Mouse (Mus musculus) spleen, adult 2 months (tissue): Measurements from ENCODE around the gene Ddc. TPM values are rescaled to one million over a fixed set of nuclear protein-coding genes. Genes with fewer than 3 reads are reported as not detected.

Source experiments
- DNase-seq, 2 experiments: peaks; one replicate each; pipeline versions ENCODE4 v3.0.0 to v3.0.0-alpha.2; 2012 to 2021; ENCODE audit warnings: low spot score in 2 of 2, low read depth in 1 of 2
- H3K27ac ChIP-seq: fragments of 200-500 bp; 2 replicates; pipeline ENCODE4 v1.5.1; 2012; ENCODE audit warnings: low read length, inconsistent platforms; ENCODE audit not compliant: insufficient read depth
- H3K27me3 ChIP-seq: fragments of 200-500 bp; 2 replicates; pipeline ENCODE4 v1.6.1; 2012; ENCODE audit warnings: mild to moderate bottlenecking, moderate library complexity, low read length, inconsistent platforms; ENCODE audit not compliant: control insufficient read depth, insufficient read depth
- H3K36me3 ChIP-seq: fragments of 200-500 bp; 2 replicates; pipeline ENCODE4 v1.6.1; 2012; ENCODE audit warnings: mild to moderate bottlenecking, low read length, inconsistent platforms; ENCODE audit not compliant: control insufficient read depth, insufficient read depth
- H3K4me1 ChIP-seq: fragments of 200-500 bp; 2 replicates; pipeline ENCODE4 v1.6.1; 2011; ENCODE audit warnings: inconsistent platforms; ENCODE audit not compliant: control insufficient read depth, insufficient read depth, insufficient read length
- H3K4me3 ChIP-seq: fragments of 200-500 bp; 2 replicates; pipeline ENCODE4 v1.5.1; 2011; ENCODE audit warnings: mild to moderate bottlenecking, inconsistent platforms; ENCODE audit not compliant: insufficient read depth, insufficient read length; ENCODE audit errors: extremely low read depth
- CTCF ChIP-seq: fragments of 200-500 bp; IDR thresholded peaks from 2 replicates; pipeline ENCODE4 v1.5.1; 2011; ENCODE audit warnings: mild to moderate bottlenecking, inconsistent platforms; ENCODE audit not compliant: insufficient read depth, insufficient read length, insufficient replicate concordance; ENCODE audit errors: extremely low read depth
- POLR2A ChIP-seq: fragments of 200-500 bp; IDR thresholded peaks from 2 replicates; pipeline ENCODE4 v1.6.1; 2011; ENCODE audit warnings: low read depth, low read length, inconsistent platforms
- WGBS: fragments of 180-500 bp; shearing (Covaris S2); methylation state at CpG from one replicate; pipeline ENCODE4 v1.1.7; 2018; 5-methylcytosine and 5-hydroxymethylcytosine counted together
- polyA plus RNA-seq: library from polyadenylated mRNA; depleted of rRNA; stranded (reverse); fragments of >200 nt; gene quantifications from 2 replicates; pipeline ENCODE4 v1.2.3, GENCODE M21; 2012

The Ddc gene
- polyA plus RNA-seq, 1 experiment: 0.35 TPM

- TF ChIP-seq POLR2A (no peak), CTCF (no peak)
Observed at GRCm38 (mm10) chr11:11891832-11892231, 6.1 kb downstream of the Ddc start.

GRCm38 (mm10) chr11:11890139-11890741, 7.7 kb downstream of the Ddc start:
- DNase-seq: no peak
- no peak overlapping the region for H3K27ac ChIP-seq
- 87% methylated on average over 10 of the region's 10 CpGs for WGBS
- no peaks in the 10 kb centered on the region for H3K36me3 ChIP-seq
- H3K4me1 ChIP-seq: peaks cover 3% of the 10 kb centered on the region; the same call in 1 of the 2 replicates
- TF ChIP-seq CTCF (no peak), POLR2A (no peak)
- H3K27me3 ChIP-seq: no peaks in the 10 kb centered on the region
- no peak overlapping the region for H3K4me3 ChIP-seq

More at GRCm38 (mm10) chr11:11891832-11892231, 6.1 kb downstream of the Ddc start:
- Histone ChIP-seq H3K4me1 (peaks cover 3% of the 10 kb centered on the region; the same call in 1 of the 2 replicates), H3K36me3 (no peaks in the 10 kb centered on the region), H3K27me3 (no peaks in the 10 kb centered on the region), H3K4me3 (no peak overlapping the region), H3K27ac (no peak overlapping the region)
- no peak for DNase-seq

DNA sequence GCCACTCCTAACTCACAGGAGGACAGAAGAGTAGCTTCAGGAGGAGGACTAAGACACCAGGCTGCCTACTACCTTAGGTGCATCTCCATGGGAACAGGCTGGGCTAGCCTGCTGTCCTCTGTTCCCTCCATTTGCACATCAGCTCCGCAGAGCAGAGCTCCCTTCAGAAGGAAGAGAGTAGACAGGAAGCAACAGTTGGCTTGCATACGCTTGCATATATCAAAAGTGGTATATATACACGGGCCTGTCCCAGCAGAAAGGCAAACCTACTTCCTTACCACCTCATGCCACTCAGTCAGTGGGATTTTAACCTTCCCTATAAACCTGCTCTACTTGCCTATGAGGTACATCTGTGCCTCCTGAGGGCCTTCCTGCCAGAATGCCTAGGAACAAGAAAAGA, 9.2 kb downstream of the Ddc start:
- no peak for DNase-seq
- Histone ChIP-seq H3K27me3 (no peaks in the 10 kb centered on the region), H3K27ac (no peak overlapping the region), H3K36me3 (no peaks in the 10 kb centered on the region), H3K4me1 (peaks cover 3% of the 10 kb centered on the region; the same call in 1 of the 2 replicates), H3K4me3 (no peak overlapping the region)
- no peak for TF ChIP-seq POLR2A
- TF ChIP-seq CTCF: no peak
- WGBS: 13% methylated on average over 3 of the region's 3 CpGs

DNA sequence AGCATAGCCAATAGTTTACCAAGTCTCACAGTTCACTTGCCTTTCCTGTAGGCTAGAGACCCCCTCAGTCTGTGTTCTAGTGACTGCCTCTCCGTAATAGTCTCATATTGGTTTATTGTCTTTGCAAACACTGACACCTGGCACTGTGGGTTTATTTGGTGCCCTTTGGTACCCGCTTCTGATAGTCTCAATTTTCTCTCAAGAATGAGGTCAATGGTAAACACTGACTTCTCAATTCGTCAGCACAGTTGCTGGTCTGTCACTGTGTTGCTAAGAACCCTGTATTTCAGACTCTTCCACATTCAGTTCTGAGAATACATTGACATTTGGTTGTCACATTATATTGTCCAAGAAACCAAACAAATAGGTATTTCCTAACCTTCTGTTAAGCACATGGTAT, 9.9 kb downstream of the Ddc start:
- no peaks in the 10 kb centered on the region for H3K27me3 ChIP-seq
- peaks cover 3% of the 10 kb centered on the region; the same call in 1 of the 2 replicates for H3K4me1 ChIP-seq
- 85% methylated on average over 3 of the region's 3 CpGs for WGBS
- DNase-seq: no peak
- H3K27ac ChIP-seq: no peak overlapping the region
- no peaks in the 10 kb centered on the region for H3K36me3 ChIP-seq
- no peak overlapping the region for H3K4me3 ChIP-seq
- TF ChIP-seq CTCF: no peak
- no peak for TF ChIP-seq POLR2A

GRCm38 (mm10) chr11:11886403-11886998, 11.4 kb downstream of the Ddc start:
- no peaks in the 10 kb centered on the region for H3K36me3 ChIP-seq
- H3K4me1 ChIP-seq: peaks cover 3% of the 10 kb centered on the region; the same call in 1 of the 2 replicates
- 27% methylated on average over 4 of the region's 4 CpGs for WGBS
- no peak overlapping the region for H3K4me3 ChIP-seq
- TF ChIP-seq CTCF: no peak
- no peak for TF ChIP-seq POLR2A
- no peak for DNase-seq
- no peaks in the 10 kb centered on the region for H3K27me3 ChIP-seq
- H3K27ac ChIP-seq: no peak overlapping the region

DNA sequence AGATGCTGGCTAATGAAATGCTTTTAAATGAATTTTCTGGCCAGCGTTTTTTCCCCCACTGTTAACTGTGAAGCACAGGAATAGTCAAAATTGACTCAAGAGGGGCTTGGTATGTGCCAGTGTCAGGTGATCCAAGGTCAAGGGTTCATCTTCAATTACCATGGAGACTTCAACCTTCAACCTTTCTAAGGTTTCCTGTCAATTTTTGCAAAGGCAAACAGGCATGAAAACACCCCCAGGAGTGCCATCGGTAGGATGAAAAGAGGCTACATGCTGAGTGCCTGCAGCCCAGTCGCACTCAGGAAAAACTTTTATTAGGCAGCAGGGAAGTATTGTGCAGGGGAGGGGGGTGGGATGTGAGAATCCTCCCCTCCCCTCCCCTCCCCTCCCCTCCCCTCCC, 12.0 kb downstream of the Ddc start:
- Histone ChIP-seq H3K4me1 (peaks cover 3% of the 10 kb centered on the region; the same call in 1 of the 2 replicates), H3K4me3 (no peak overlapping the region), H3K27ac (no peak overlapping the region), H3K27me3 (no peaks in the 10 kb centered on the region), H3K36me3 (no peaks in the 10 kb centered on the region)
- TF ChIP-seq POLR2A: no peak
- no peak for DNase-seq
- whole genome bisulfite sequencing: 42% methylated on average over 3 of the region's 3 CpGs

GRCm38 (mm10) chr11:11885246-11885643, 12.7 kb downstream of the Ddc start:
- Histone ChIP-seq H3K4me3 (no peak overlapping the region), H3K27ac (no peak overlapping the region), H3K4me1 (peaks cover 3% of the 10 kb centered on the region; the same call in 1 of the 2 replicates), H3K27me3 (no peaks in the 10 kb centered on the region), H3K36me3 (no peaks in the 10 kb centered on the region)
- WGBS: 80% methylated on average over 4 of the region's 4 CpGs
- no peak for TF ChIP-seq POLR2A
- TF ChIP-seq CTCF: no peak
- DNase-seq: no peak
